Mouse (Mus musculus): ENCODE results near the gene Txnrd2. TPM values are rescaled to one million over a fixed set of nuclear protein-coding genes. Genes with fewer than 3 reads are reported as not detected.

The Txnrd2 gene
- polyA plus RNA-seq, 1 experiment from 2014 or later: 20.4 TPM

DNA sequence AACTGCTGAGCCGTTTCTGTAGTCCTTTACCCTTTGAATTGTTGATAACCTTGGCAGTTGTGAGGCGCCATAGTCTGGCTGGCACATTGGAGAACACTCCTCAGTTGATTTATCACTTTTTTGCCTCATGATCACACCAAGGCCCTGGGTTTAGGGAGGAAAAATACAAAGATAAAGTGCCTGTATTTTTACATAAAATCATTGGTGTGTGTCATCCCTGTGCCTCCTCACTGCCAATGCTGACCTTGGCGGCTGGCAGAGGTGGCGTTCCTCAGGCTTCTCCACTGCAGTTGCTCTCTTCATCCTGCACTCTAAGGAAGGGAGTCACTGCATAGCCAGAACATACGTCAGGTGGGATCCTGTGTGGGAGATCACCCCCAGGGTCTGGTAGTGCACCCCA lies 85.6 kb downstream of the Txnrd2 start:
- no peak overlapping the region for H3K4me2 ChIP-seq (ENCODE audit: low read depth)
- no peaks in the 10 kb centered on the region for H3K4me1 ChIP-seq (ENCODE audit: control insufficient read depth, insufficient read depth, low read length)
- no peak for DNase-seq (ENCODE audit: low spot score)
- ATAC-seq (ENCODE audit: insufficient read depth, low FRiP score, low TSS enrichment): no peak
- no peak overlapping the region for H3K9ac ChIP-seq (ENCODE audit: low read length)
- H3K4me3 ChIP-seq (ENCODE audit: low read depth, low read length): no peak overlapping the region
- H3K27ac ChIP-seq (ENCODE audit: low read depth, low read length): no peak overlapping the region
- no peaks in the 10 kb centered on the region for H3K9me3 ChIP-seq (ENCODE audit: control insufficient read depth, low read length)
- no peaks in the 10 kb centered on the region for H3K36me3 ChIP-seq (ENCODE audit: control insufficient read depth, insufficient read depth, low read length)
- H3K27me3 ChIP-seq (ENCODE audit: control insufficient read depth, insufficient read depth, low read length): no peaks in the 10 kb centered on the region
- WGBS: 87% methylated on average over 5 of the region's 5 CpGs

DNA sequence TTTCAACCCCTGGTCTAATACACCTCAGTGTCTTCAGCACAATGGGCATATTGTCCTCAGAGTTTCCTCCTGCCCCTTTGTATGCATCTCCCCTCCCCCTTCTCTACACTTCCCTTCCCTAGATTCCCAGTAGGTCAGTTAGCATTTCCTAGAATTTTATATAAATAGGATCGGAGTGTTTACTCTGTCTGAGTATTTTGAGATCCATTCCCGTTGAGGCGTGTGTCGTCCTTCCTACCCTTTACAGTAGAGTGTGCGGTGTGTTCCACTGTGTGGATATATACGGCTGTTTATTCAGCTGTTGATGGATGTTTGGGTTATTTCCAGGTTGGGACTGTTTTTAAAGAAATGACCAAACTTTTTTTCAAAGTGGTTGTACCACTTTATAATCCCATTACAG lies 87.3 kb downstream of the Txnrd2 start:
- DNase-seq (ENCODE audit: low spot score): no peak
- 66% methylated on average over 6 of the region's 6 CpGs for WGBS

DNA sequence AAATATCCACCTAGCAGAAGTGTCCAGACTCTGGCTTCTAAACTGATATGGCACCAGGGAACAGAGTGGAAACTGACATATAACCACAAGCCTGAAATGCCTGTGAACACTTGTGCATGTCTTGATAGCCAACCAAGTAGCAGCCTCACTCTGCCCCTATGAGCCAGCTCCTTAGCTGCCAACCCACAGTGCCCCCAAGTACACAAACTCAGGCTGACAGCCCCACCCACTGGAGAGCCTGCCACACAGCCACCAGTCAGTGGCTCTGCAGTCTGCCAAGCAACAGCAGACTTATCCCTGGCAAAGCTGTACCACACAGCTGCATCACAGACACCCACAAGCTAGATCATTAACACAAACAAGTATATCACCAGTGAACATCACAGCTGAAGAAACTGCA lies 91.9 kb downstream of the Txnrd2 start:
- H3K4me1 ChIP-seq (ENCODE audit: control insufficient read depth, insufficient read depth, low read length): no peaks in the 10 kb centered on the region
- H3K36me3 ChIP-seq (ENCODE audit: control insufficient read depth, insufficient read depth, low read length): no peaks in the 10 kb centered on the region
- no peak overlapping the region for H3K27ac ChIP-seq (ENCODE audit: low read depth, low read length)
- no peak overlapping the region for H3K4me3 ChIP-seq (ENCODE audit: low read depth, low read length)
- no peak overlapping the region for H3K4me2 ChIP-seq (ENCODE audit: low read depth)
- H3K9me3 ChIP-seq (ENCODE audit: control insufficient read depth, low read length): no peaks in the 10 kb centered on the region
- no peaks in the 10 kb centered on the region for H3K27me3 ChIP-seq (ENCODE audit: control insufficient read depth, insufficient read depth, low read length)
- DNase-seq (ENCODE audit: low spot score): no peak
- H3K9ac ChIP-seq (ENCODE audit: low read length): no peak overlapping the region
- ATAC-seq (ENCODE audit: insufficient read depth, low FRiP score, low TSS enrichment): no peak

More for the DNA sequence above, 87.3 kb downstream of the Txnrd2 start:
- Histone ChIP-seq H3K27me3 (ENCODE audit: control insufficient read depth, insufficient read depth, low read length) (no peaks in the 10 kb centered on the region), H3K9me3 (ENCODE audit: control insufficient read depth, low read length) (no peaks in the 10 kb centered on the region), H3K36me3 (ENCODE audit: control insufficient read depth, insufficient read depth, low read length) (no peaks in the 10 kb centered on the region), H3K4me1 (ENCODE audit: control insufficient read depth, insufficient read depth, low read length) (no peaks in the 10 kb centered on the region), H3K27ac (ENCODE audit: low read depth, low read length) (no peak overlapping the region), H3K9ac (ENCODE audit: low read length) (no peak overlapping the region), H3K4me2 (ENCODE audit: low read depth) (no peak overlapping the region), H3K4me3 (ENCODE audit: low read depth, low read length) (no peak overlapping the region)
- no peak for ATAC-seq (ENCODE audit: insufficient read depth, low FRiP score, low TSS enrichment)

DNA sequence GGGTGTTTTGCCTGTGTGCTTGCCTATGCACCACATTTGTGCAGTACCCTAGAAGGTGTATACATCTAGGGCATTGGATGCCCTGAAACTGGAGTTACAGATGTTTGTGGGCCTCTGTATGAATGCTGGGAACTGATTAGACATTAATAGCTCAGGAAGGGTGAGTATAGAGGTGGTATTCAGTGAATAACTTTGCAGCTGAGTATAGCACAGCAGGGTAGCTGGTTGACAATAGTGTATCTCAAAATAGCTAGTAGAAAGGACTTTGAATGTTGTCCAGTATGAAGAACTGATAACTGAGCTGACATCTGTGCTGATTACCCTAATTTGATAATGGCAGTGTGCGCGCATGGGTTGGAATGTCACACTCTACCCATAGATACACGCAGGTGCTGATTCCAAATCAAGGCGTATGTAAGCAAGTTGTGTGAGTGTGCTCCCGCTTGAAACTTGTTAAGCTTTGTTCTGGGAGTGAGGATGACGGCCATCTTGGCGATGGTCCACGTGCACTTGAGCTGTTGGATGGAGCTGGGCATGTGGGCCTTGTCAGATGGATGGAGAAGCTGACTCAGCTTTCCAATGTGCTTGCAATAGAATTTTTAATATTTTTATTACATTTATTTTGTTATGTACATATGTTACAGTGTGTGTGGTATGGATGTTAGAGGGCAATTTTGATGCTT lies 97.5 kb downstream of the Txnrd2 start:
- Histone ChIP-seq H3K27me3 (ENCODE audit: control insufficient read depth, insufficient read depth, low read length) (no peaks in the 10 kb centered on the region), H3K9ac (ENCODE audit: low read length) (no peak overlapping the region), H3K36me3 (ENCODE audit: control insufficient read depth, insufficient read depth, low read length) (no peaks in the 10 kb centered on the region), H3K4me1 (ENCODE audit: control insufficient read depth, insufficient read depth, low read length) (no peaks in the 10 kb centered on the region), H3K9me3 (ENCODE audit: control insufficient read depth, low read length) (no peaks in the 10 kb centered on the region), H3K27ac (ENCODE audit: low read depth, low read length) (no peak overlapping the region), H3K4me3 (ENCODE audit: low read depth, low read length) (no peak overlapping the region), H3K4me2 (ENCODE audit: low read depth) (no peak overlapping the region)
- DNase-seq (ENCODE audit: low spot score) (no peak), ATAC-seq (ENCODE audit: insufficient read depth, low FRiP score, low TSS enrichment) (no peak)
- WGBS: 96% methylated on average over 8 of the region's 8 CpGs

DNA sequence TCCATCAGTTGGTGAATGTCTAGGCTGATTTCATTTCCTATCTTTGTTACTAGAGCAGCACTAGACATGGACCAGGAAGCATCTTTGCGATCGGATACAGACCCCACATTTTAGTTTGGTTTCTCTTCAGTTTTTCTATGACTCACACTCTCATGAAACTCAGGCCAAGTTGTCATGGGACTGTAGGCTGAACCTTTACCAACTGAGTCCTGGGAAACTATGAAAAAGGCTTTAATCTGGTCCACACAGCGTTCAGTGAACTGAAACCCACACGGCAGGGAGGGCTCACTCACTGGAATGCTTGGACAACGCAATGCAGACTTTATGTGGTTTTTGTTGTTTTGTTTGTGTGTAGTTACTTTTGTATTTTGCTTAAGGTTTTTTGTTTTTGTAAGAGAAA lies 102.5 kb downstream of the Txnrd2 start:
- WGBS: 93% methylated on average over 5 of the region's 5 CpGs
- Histone ChIP-seq H3K4me1 (ENCODE audit: control insufficient read depth, insufficient read depth, low read length) (no peaks in the 10 kb centered on the region), H3K4me3 (ENCODE audit: low read depth, low read length) (no peak overlapping the region), H3K9me3 (ENCODE audit: control insufficient read depth, low read length) (no peaks in the 10 kb centered on the region), H3K4me2 (ENCODE audit: low read depth) (no peak overlapping the region), H3K9ac (ENCODE audit: low read length) (no peak overlapping the region), H3K27ac (ENCODE audit: low read depth, low read length) (no peak overlapping the region), H3K27me3 (ENCODE audit: control insufficient read depth, insufficient read depth, low read length) (no peaks in the 10 kb centered on the region), H3K36me3 (ENCODE audit: control insufficient read depth, insufficient read depth, low read length) (no peaks in the 10 kb centered on the region)
- ATAC-seq (ENCODE audit: insufficient read depth, low FRiP score, low TSS enrichment) (no peak), DNase-seq (ENCODE audit: low spot score) (no peak)

Other genes with a start within 250 kb of the Txnrd2 start
- gene Ccdc188, start 208.5 kb upstream of the Txnrd2 start, polyA plus RNA-seq (2014; fragmentation: Nextera tagmentation; extraction: Ambion mirVana): not detected in 2 replicates
- gene Zdhhc8, start 191.2 kb upstream of the Txnrd2 start, polyA plus RNA-seq (2014; fragmentation: Nextera tagmentation; extraction: Ambion mirVana): 13.1 and 13.6 TPM in 2 replicates
- gene Trmt2a, start 177.7 kb upstream of the Txnrd2 start, polyA plus RNA-seq (2014; fragmentation: Nextera tagmentation; extraction: Ambion mirVana): 92.9 and 93.9 TPM in 2 replicates
- gene Ranbp1, start 177.7 kb upstream of the Txnrd2 start, polyA plus RNA-seq (2014; fragmentation: Nextera tagmentation; extraction: Ambion mirVana): 953 and 1,053 TPM in 2 replicates
- gene Gm49776, start 168.1 kb upstream of the Txnrd2 start, polyA plus RNA-seq (2014; fragmentation: Nextera tagmentation; extraction: Ambion mirVana): 3.6 and 9.2 TPM in 2 replicates
- gene Dgcr8, start 137.1 kb upstream of the Txnrd2 start, polyA plus RNA-seq (2014; fragmentation: Nextera tagmentation; extraction: Ambion mirVana): 34.0 and 40.9 TPM in 2 replicates
- gene Tango2, start 78.3 kb upstream of the Txnrd2 start, polyA plus RNA-seq (2014; fragmentation: Nextera tagmentation; extraction: Ambion mirVana): 43.4 and 49.8 TPM in 2 replicates
- 81.6 and 82.2 TPM in 2 replicates for gene Arvcf, start 78.2 kb upstream of the Txnrd2 start, polyA plus RNA-seq (2014; fragmentation: Nextera tagmentation; extraction: Ambion mirVana)
- gene Comt, start 468 bp downstream of the Txnrd2 start, polyA plus RNA-seq (2014; fragmentation: Nextera tagmentation; extraction: Ambion mirVana): 60.8 and 64.0 TPM in 2 replicates
- 11.5 and 13.3 TPM in 2 replicates for gene Gnb1l, start 72.3 kb downstream of the Txnrd2 start, polyA plus RNA-seq (2014; fragmentation: Nextera tagmentation; extraction: Ambion mirVana)
- 1.7 and 2.4 TPM in 2 replicates for gene Rtl10, start 72.5 kb downstream of the Txnrd2 start, polyA plus RNA-seq (2014; fragmentation: Nextera tagmentation; extraction: Ambion mirVana)
- gene Tbx1, start 164.3 kb downstream of the Txnrd2 start, polyA plus RNA-seq (2014; fragmentation: Nextera tagmentation; extraction: Ambion mirVana): 3.8 and 5.3 TPM in 2 replicates
- 9.5 and 11.4 TPM in 2 replicates for gene Gp1bb, start 196.0 kb downstream of the Txnrd2 start, polyA plus RNA-seq (2014; fragmentation: Nextera tagmentation; extraction: Ambion mirVana)
- 3.6 and 3.8 TPM in 2 replicates for gene Gm49601, start 200.0 kb downstream of the Txnrd2 start, polyA plus RNA-seq (2014; fragmentation: Nextera tagmentation; extraction: Ambion mirVana)
- gene Sept5, start 203.6 kb downstream of the Txnrd2 start, polyA plus RNA-seq (2014; fragmentation: Nextera tagmentation; extraction: Ambion mirVana): 68.6 and 79.8 TPM in 2 replicates

All from neural tube, embryonic 11.5 days (tissue).